Mouse (Mus musculus) heart, adult 2 months (tissue): ENCODE results near the gene Capn8. TPM values are rescaled to one million over a fixed set of nuclear protein-coding genes. Genes with fewer than 3 reads are reported as not detected.

ENCODE experiments used
- DNase-seq, 2 experiments: peaks; one replicate each; pipeline ENCODE4 v3.0.0; 2021
- H3K27ac ChIP-seq: fragments of 200-600 bp; 2 replicates; pipeline ENCODE4 v1.8.1; 2022
- H3K27me3 ChIP-seq: fragments of 200-500 bp; 2 replicates; pipeline ENCODE4 v1.6.1; 2012; ENCODE audit warnings: mild to moderate bottlenecking, low read length, inconsistent platforms, mixed read lengths; ENCODE audit not compliant: control insufficient read depth, insufficient read depth
- H3K36me3 ChIP-seq: fragments of 200-500 bp; 2 replicates; pipeline ENCODE4 v1.6.1; 2012; ENCODE audit warnings: low read length, inconsistent platforms; ENCODE audit not compliant: control insufficient read depth, insufficient read depth
- H3K4me1 ChIP-seq: fragments of 200-500 bp; 2 replicates; pipeline ENCODE4 v1.6.1; 2011; ENCODE audit warnings: low read length; ENCODE audit not compliant: control insufficient read depth, insufficient read depth
- H3K4me3 ChIP-seq: fragments of 200-600 bp; 2 replicates; pipeline ENCODE4 v1.8.1; 2022
- H3K79me2 ChIP-seq: fragments of 200-500 bp; replicated peaks from 2 replicates; pipeline ENCODE4 v1.6.1; 2012; ENCODE audit warnings: mild to moderate bottlenecking, inconsistent platforms, low read length, moderate library complexity, mixed read lengths; ENCODE audit not compliant: control insufficient read depth, insufficient read depth
- H3K9ac ChIP-seq: fragments of 200-500 bp; 2 replicates; pipeline ENCODE4 v1.6.1; 2012; ENCODE audit warnings: low read depth, mild to moderate bottlenecking, control low read depth, inconsistent platforms, low read length, mixed read lengths
- CTCF ChIP-seq: fragments of 200-600 bp; IDR thresholded peaks from 2 replicates; pipeline ENCODE4 v1.8.1; 2022; ENCODE audit warnings: antibody characterized with exemption, mild to moderate bottlenecking, moderate library complexity
- EP300 ChIP-seq: fragments of 200-500 bp; IDR thresholded peaks from 2 replicates; pipeline ENCODE4 v1.6.1; 2011; ENCODE audit warnings: low read depth, low read length, control low read depth; ENCODE audit not compliant: insufficient read depth
- POLR2A ChIP-seq: fragments of 200-500 bp; IDR thresholded peaks from 2 replicates; pipeline ENCODE4 v1.6.1; 2011; ENCODE audit warnings: mild to moderate bottlenecking, low read depth, low read length, control low read depth; ENCODE audit not compliant: insufficient read depth
- WGBS: fragments of 180-500 bp; shearing (Covaris S2); methylation state at CpG from one replicate; pipeline ENCODE4 v1.1.7; 2018; 5-methylcytosine and 5-hydroxymethylcytosine counted together
- intact Hi-C: fragments of 180-260 bp; cut with DNase I; formaldehyde crosslinking; loops from one replicate; pipeline ENCODE4 v1.15.1; 2025
- polyA plus RNA-seq: library from polyadenylated mRNA; depleted of rRNA; stranded (reverse); fragments of >200 nt; gene quantifications from 2 replicates; pipeline ENCODE4 v1.2.3, GENCODE M21; 2012
- total RNA-seq, 2 experiments: library from RNA; stranded (reverse); gene quantifications; 2 replicates each; pipeline ENCODE4 v1.2.3; 2021

Gene Capn8
- total and polyA plus RNA-seq, 3 experiments: not detected

DNA sequence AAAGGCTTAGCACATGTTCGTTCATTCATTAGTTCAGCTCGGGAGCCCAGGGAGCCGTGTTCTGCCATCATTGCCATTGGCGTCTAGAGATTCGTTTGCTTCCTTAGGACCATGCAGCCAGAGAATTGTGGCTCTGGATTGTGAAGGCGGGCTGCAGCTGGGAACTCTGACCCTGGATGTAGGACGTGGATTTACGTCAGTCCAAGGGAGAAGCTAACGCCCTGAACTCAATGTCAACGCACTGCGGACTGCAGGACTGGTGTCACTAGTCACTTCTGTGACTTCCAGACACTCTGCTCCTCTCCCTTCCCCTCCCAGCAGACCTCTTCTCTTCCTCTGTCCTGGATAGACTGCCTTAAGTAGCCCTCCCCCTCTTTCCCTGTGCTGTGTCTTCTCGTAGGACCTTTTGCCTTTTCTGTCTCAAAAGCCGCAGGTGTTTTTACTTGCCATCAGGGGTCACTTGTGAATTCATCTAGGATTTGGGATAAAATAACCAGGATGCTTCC lies 37.5 kb upstream of the Capn8 start:
- H3K36me3 ChIP-seq: no peaks in the 10 kb centered on the region
- no peak overlapping the region for H3K4me3 ChIP-seq
- 70% methylated on average over 13 of the region's 13 CpGs for WGBS
- no peaks in the 10 kb centered on the region for H3K4me1 ChIP-seq
- H3K79me2 ChIP-seq: no peaks in the 10 kb centered on the region
- no peaks in the 10 kb centered on the region for H3K27me3 ChIP-seq
- H3K27ac ChIP-seq: peak overlapping the region; percentile 57
- H3K9ac ChIP-seq: no peak overlapping the region
- intact Hi-C loops: no loop called here
- DNase-seq: no peak
- no peak for TF ChIP-seq EP300
- no peak for TF ChIP-seq CTCF
- TF ChIP-seq POLR2A: no peak

DNA sequence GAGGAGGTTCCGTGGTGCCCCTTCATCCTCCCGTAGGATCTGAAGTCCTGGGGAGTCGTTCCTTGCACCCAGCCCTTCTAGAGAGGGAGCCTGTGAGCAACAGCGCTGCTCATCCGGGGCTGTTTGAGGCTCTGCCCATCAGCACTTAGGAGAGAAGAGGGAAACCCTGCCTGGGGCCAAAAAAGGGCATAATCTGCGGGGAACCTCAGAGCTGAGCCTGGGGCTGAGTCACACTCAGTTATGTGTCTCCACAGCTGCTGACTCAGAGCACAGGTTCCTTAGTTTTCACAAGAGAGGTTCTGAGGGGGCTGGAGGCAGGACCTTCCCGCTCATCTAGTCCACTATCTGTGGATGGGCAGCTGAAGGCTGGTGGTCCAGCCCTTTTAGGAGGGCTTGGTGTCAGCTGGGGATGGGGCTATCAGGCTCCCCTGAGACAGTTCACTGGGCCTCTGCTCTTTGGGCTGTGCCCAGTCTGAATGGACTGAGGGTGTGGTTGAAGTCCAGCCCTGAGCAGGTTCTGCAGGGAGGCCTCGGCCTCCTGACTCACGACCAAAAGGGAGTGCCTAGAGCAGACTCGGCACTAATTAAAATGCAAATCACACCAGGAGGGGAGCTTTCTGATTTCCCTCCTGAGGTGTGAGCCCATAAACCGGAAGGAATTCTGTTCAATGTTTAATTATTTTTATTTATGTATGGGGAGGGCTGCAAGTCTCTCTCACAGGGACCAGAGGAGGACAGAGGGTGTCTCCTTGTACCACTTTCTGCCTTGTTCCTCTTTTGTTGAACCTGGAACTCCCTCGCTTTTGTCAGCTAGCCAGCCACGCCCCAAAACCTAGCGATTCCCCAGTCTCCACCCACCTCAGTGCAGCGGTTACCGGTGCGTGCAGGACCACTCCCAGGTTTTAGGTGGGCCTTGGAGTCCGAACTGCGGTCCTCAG lies 36.6 kb upstream of the Capn8 start:
- peak overlapping the region; percentile 57 for H3K27ac ChIP-seq
- TF ChIP-seq EP300: no peak
- no peak for TF ChIP-seq CTCF
- TF ChIP-seq POLR2A: no peak
- H3K4me1 ChIP-seq: no peaks in the 10 kb centered on the region
- no peak overlapping the region for H3K4me3 ChIP-seq
- H3K27me3 ChIP-seq: no peaks in the 10 kb centered on the region
- peak in 1 of 2 experiments; percentile 55 for DNase-seq
- WGBS: 37% methylated on average over 19 of the region's 19 CpGs
- intact Hi-C loops: no loop called here
- H3K36me3 ChIP-seq: no peaks in the 10 kb centered on the region
- no peaks in the 10 kb centered on the region for H3K79me2 ChIP-seq
- no peak overlapping the region for H3K9ac ChIP-seq

DNA sequence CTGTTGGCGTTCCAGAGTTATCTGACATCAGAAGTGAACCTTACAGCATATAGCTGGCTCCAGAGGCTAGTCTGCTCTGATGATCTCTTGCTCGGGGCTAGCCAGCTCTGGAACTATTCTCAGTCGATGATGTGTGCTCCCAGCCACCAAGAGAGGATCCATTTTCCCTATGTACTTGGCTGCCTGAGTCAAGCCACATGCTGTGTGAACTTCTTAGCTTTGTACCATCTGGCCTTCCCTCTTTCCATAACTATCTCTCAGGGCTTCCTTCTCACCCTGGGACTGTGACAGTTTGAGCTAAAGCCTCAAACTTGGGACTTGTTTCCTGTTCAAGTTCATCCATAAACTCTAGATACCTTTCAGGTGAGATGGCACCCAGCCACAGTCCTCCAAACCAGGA lies 31.2 kb upstream of the Capn8 start:
- no peak overlapping the region for H3K4me3 ChIP-seq
- no peaks in the 10 kb centered on the region for H3K79me2 ChIP-seq
- peak in 1 of 2 experiments; percentile 6 for DNase-seq
- peaks cover 1% of the 10 kb centered on the region; the same call in 1 of the 2 replicates for H3K4me1 ChIP-seq
- 72% methylated on average over 3 of the region's 3 CpGs for WGBS
- no peaks in the 10 kb centered on the region for H3K36me3 ChIP-seq
- H3K9ac ChIP-seq: no peak overlapping the region
- intact Hi-C loops: loop anchor here (10.0 kb wide), 1 partner anchor 409 kb away; the partner anchor contains the start of gene Srp9
- H3K27me3 ChIP-seq: no peaks in the 10 kb centered on the region
- TF ChIP-seq EP300: no peak
- TF ChIP-seq POLR2A: no peak
- TF ChIP-seq CTCF: no peak
- H3K27ac ChIP-seq: no peak overlapping the region

GRCm38 (mm10) chr1:182535080-182535481 lies 29.7 kb upstream of the Capn8 start:
- peak in 1 of 2 experiments; percentile 2 for DNase-seq
- Histone ChIP-seq H3K4me3 (no peak overlapping the region), H3K27ac (no peak overlapping the region), H3K79me2 (no peaks in the 10 kb centered on the region), H3K9ac (no peak overlapping the region), H3K4me1 (peaks cover 4% of the 10 kb centered on the region), H3K36me3 (no peaks in the 10 kb centered on the region), H3K27me3 (no peaks in the 10 kb centered on the region)
- TF ChIP-seq CTCF (no peak), POLR2A (no peak), EP300 (no peak)
- 80% methylated on average over 3 of the region's 3 CpGs for WGBS
- intact Hi-C loops: loop anchor here (10.0 kb wide), 1 partner anchor 410 kb away; the partner anchor contains the start of gene Srp9

- H3K79me2 ChIP-seq: no peaks in the 10 kb centered on the region
- no peaks in the 10 kb centered on the region for H3K27me3 ChIP-seq
- intact Hi-C loops: loop anchor here (1.0 to 10.0 kb wide), 4 partner anchors 22 to 414 kb away; partner anchors contain the start of genes Capn2 and Srp9
- WGBS: 15% methylated on average over 9 of the region's 9 CpGs
- H3K27ac ChIP-seq: peak overlapping the region; percentile 62
- peak; percentile 60 to 71 for DNase-seq
- peak overlapping the region; percentile 11 for H3K4me3 ChIP-seq
- H3K9ac ChIP-seq: peak overlapping the region; percentile 63
- H3K36me3 ChIP-seq: no peaks in the 10 kb centered on the region
- TF ChIP-seq EP300 (peak; percentile 93), CTCF (peak; percentile 81), POLR2A (no peak)
- peaks cover 4% of the 10 kb centered on the region for H3K4me1 ChIP-seq
Measured at GRCm38 (mm10) chr1:182539023-182539940, 25.5 kb upstream of the Capn8 start.
